Mouse (Mus musculus): ENCODE data around the gene Scamp3. TPM values are rescaled to one million over a fixed set of nuclear protein-coding genes. Genes with fewer than 3 reads are reported as not detected.
"Not testable (repeated sequence)": the region's sequence is repeated elsewhere in the genome, so short reads cannot be mapped to it uniquely, and the experiment has no call there.

Gene Scamp3
- polyA plus RNA-seq, 1 experiment from 2014 or later = 128 TPM

DNA sequence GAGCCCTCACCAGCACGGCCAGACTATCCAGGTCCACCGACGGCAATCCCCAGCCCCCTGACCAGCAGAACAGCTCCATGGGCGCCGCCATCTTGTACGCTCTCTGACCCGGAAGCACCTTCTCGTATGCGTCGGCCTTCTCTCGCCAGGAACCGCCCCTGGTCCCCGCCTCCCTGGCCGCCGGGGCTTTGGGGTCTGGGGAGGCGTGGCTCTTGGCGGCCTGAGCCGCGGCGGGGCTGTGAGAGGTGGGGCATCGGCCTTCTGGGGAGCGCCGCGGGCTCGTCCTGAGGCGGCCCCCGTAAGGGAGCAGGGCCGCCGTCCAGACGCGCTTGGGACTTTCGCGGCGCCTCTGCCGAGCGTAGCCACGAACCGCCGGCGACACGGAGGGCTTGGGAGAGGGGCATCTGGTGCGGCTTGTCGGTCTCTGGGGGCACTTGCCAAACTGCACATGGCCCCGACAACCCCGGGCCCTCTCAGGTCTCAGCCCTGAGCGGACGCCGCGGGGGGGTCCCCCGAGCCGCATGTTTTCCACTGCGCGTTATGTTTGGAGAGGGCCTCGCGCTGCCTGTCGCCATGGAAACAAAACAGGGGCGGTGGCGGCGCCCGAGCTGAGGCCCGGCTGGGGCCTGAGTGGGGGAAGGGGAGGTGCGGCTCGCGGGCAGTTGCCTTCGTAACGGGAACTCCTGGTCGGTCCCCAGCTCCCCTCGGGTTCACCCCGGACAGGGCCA, 36.7 kb downstream of the Scamp3 start:
- Histone ChIP-seq H3K9ac (peak overlapping the region; percentile 82), H3K27ac (peak overlapping the region; percentile 99), H3K36me3 (replicated peaks; ENCODE audit: control insufficient read depth, insufficient read depth) (peaks cover 22% of the 10 kb centered on the region), H3K9me3 (ENCODE audit: control insufficient read depth, low read length) (no peaks in the 10 kb centered on the region), H3K27me3 (ENCODE audit: control insufficient read depth, insufficient read depth, low read length) (no peaks in the 10 kb centered on the region), H3K4me2 (replicated peaks) (peak overlapping the region; percentile 87), H3K4me1 (replicated peaks; ENCODE audit: control insufficient read depth, insufficient read depth, low read length) (peaks cover 19% of the 10 kb centered on the region), H3K4me3 (replicated peaks; ENCODE audit: low read length) (peak overlapping the region; percentile 79)
- under 1% methylated on average over 63 of the region's 69 CpGs for WGBS
- ATAC-seq (ENCODE audit: low FRiP score) (peak; percentile 86), DNase-seq (ENCODE audit: low spot score) (peak; percentile 94)

DNA sequence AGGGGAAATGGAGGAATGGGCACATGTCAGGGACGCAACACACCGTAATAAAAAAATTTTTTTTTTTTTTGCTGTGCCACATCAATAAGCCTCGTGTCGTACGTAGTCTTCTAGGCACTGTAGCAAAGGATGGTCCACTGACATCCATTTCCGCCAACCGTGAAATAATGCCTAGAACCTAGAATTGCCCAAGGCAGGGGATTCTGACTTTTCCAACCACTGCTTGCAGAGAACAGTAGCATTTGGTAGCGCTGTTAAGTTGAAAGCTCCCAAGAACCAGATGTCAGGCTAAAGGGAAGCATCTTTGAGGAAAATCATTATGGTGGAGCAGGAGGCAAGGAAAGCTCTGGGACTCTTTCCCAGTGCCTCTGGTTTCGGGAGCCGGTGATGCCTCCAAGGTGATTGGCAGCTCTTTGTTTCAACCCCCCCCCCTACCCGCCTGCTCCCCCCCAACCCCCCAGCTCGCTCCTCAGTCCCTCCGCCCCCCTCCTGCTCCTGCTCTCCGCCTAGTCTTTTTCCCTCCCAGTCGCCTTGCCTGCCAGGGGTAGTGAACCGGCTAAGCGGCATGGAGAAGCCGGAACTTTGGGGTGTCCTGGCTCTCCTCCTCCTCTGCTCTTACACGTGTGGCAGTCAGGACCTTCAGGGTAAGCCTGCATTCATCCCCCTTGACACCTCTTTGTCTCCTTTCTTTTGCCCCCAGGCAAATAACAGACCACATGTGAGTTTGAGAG, 37.6 kb downstream of the Scamp3 start, which contains the start of gene Thbs3:
Gene Thbs3, plus strand, starts transcription at position 500 of the 731 bp plus-strand sequence.
- H3K4me2 ChIP-seq (replicated peaks) = peak within 1 kb of the TSS; percentile 87
- H3K36me3 ChIP-seq (replicated peaks; ENCODE audit: control insufficient read depth, insufficient read depth) = peaks cover 13% of the 10 kb centered on the region; the same call in 1 of the 2 replicates
- ATAC-seq (ENCODE audit: low FRiP score) (no peak), DNase-seq (ENCODE audit: low spot score) (peak; percentile 43)
- H3K4me1 ChIP-seq (replicated peaks; ENCODE audit: control insufficient read depth, insufficient read depth, low read length) = peaks cover 19% of the 10 kb centered on the region
- under 1% methylated on average over 15 of the region's 19 CpGs for WGBS
- H3K27ac ChIP-seq = peak within 1 kb of the TSS; percentile 99
- peak within 1 kb of the TSS; percentile 79 for H3K4me3 ChIP-seq (replicated peaks; ENCODE audit: low read length)
- H3K27me3 ChIP-seq (ENCODE audit: control insufficient read depth, insufficient read depth, low read length) = no peaks in the 10 kb centered on the region
- H3K9me3 ChIP-seq (ENCODE audit: control insufficient read depth, low read length) = no peaks in the 10 kb centered on the region
- H3K9ac ChIP-seq = peak within 1 kb of the TSS; percentile 82

DNA sequence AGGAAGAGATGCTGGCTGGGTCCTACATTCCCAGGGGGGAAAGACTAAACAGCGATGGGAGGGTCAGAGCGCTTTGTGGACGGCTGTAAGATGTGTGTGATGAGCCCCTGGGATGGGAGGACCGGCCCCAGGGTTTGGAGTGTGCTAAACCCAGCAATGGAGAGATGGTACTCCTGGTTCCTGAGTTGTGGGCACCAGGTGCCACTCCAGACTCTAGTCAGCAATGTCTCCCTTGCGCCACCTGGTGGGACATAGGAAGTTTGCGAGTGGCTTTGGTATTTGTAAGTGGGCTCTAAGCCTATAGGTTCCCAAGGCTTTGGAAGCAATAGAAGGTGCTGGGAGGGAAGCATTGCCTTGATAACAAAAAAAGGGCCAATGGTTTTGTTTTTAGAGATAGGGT, 38.6 kb downstream of the Scamp3 start:
- WGBS = under 1% methylated on average over 6 of the region's 6 CpGs
- H3K4me1 ChIP-seq (replicated peaks; ENCODE audit: control insufficient read depth, insufficient read depth, low read length) = peaks cover 19% of the 10 kb centered on the region
- H3K9me3 ChIP-seq (ENCODE audit: control insufficient read depth, low read length) = no peaks in the 10 kb centered on the region
- H3K9ac ChIP-seq = peak overlapping the region; percentile 82
- 0 out of 2 replicates have a peak, but pooled peaks cover 3% of the 10 kb centered on the region for H3K36me3 ChIP-seq (replicated peaks; ENCODE audit: control insufficient read depth, insufficient read depth)
- H3K4me2 ChIP-seq (replicated peaks) = peak overlapping the region; percentile 87
- peak overlapping the region; percentile 79 for H3K4me3 ChIP-seq (replicated peaks; ENCODE audit: low read length)
- ATAC-seq (ENCODE audit: low FRiP score) (peak; percentile 40), DNase-seq (ENCODE audit: low spot score) (peak; percentile 94)
- no peaks in the 10 kb centered on the region for H3K27me3 ChIP-seq (ENCODE audit: control insufficient read depth, insufficient read depth, low read length)
- H3K27ac ChIP-seq = peak overlapping the region; percentile 99

DNA sequence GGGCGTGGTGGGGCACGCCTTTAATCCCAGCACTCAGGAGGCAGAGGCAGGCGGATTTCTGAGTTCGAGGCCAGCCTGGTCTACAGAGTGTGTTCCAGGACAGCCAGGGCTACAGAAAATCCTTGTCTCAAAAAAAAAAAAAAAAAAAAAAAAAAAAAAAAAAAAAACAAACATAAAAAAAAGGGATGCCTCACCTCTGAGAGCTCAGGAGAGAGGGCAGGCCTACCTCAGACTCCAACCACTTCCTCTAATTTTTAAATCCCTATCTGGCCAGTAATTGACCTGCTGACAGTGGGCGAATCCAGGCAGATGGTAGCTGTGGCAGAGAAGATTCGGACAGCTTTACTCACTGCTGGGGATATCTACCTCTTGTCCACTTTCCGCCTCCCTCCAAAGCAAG, 39.1 kb downstream of the Scamp3 start:
- not testable (repeated sequence) for H3K27ac ChIP-seq; ATAC-seq (ENCODE audit: low FRiP score); DNase-seq (ENCODE audit: low spot score)

DNA sequence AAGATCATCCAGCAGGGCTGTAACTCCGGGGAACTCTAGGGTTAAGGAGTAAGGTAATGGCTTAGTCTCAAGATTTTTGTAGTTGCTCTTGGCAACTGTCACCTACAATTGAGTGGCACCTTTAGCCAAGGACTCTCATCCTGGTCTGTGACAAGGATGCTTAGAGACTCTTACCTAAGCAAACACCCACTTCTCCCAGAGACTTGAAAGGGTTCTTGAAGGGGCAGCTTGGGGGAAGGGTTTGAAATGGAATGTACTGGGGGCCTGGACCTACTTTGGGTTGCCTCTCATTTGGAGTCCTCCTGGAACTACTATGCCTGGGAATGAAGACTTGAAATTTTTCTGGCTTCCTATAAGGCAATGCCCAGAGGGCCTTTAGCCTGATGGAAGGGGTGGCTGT, 41.0 kb downstream of the Scamp3 start:
- ATAC-seq (ENCODE audit: low FRiP score) = no peak
- H3K27me3 ChIP-seq (ENCODE audit: control insufficient read depth, insufficient read depth, low read length) = no peaks in the 10 kb centered on the region
- H3K9me3 ChIP-seq (ENCODE audit: control insufficient read depth, low read length) = no peaks in the 10 kb centered on the region
- no peak overlapping the region for H3K4me3 ChIP-seq (replicated peaks; ENCODE audit: low read length)
- no peaks in the 10 kb centered on the region; the same call in 1 of the 2 replicates for H3K36me3 ChIP-seq (replicated peaks; ENCODE audit: control insufficient read depth, insufficient read depth)
- no peak overlapping the region for H3K27ac ChIP-seq
- no peak for DNase-seq (ENCODE audit: low spot score)
- no peak overlapping the region for H3K4me2 ChIP-seq (replicated peaks)
- no peak overlapping the region for H3K9ac ChIP-seq
- WGBS = 86% methylated on average over 1 of the region's 1 CpGs
- H3K4me1 ChIP-seq (replicated peaks; ENCODE audit: control insufficient read depth, insufficient read depth, low read length) = peaks cover 9% of the 10 kb centered on the region

More for the DNA sequence above, 39.1 kb downstream of the Scamp3 start:
- H3K9ac ChIP-seq; H3K4me3 ChIP-seq (replicated peaks; ENCODE audit: low read length); H3K27me3 ChIP-seq (ENCODE audit: control insufficient read depth, insufficient read depth, low read length); H3K9me3 ChIP-seq (ENCODE audit: control insufficient read depth, low read length); H3K36me3 ChIP-seq (replicated peaks; ENCODE audit: control insufficient read depth, insufficient read depth): not testable (repeated sequence)
- Histone ChIP-seq H3K4me2 (replicated peaks) (peak overlapping the region; percentile 87), H3K4me1 (replicated peaks; ENCODE audit: control insufficient read depth, insufficient read depth, low read length) (peaks cover 19% of the 10 kb centered on the region)
- 68% methylated on average over 7 of the region's 7 CpGs for WGBS

DNA sequence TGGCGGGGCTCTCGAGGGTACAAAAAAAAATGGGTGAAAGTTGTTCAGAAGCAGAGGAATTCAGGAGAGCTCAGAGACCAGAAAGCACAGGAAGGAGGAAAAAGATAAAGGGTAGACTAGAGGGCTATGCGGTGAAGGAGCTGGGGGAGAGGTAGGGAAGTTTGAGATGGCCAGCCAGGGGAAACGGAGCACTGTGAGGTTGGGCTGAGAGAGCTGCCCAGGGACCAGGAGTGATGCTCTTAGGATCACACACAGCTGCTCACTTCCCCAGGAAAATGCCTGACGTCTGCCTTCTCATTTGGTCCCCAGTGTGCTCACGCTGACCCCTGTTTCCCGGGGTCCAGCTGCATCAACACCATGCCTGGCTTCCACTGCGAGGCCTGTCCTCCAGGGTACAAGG, 42.3 kb downstream of the Scamp3 start:
- Histone ChIP-seq H3K27me3 (ENCODE audit: control insufficient read depth, insufficient read depth, low read length) (no peaks in the 10 kb centered on the region), H3K27ac (no peak overlapping the region), H3K4me1 (replicated peaks; ENCODE audit: control insufficient read depth, insufficient read depth, low read length) (peaks cover 14% of the 10 kb centered on the region), H3K4me3 (replicated peaks; ENCODE audit: low read length) (no peak overlapping the region), H3K36me3 (replicated peaks; ENCODE audit: control insufficient read depth, insufficient read depth) (no peaks in the 10 kb centered on the region; the same call in 1 of the 2 replicates), H3K9me3 (ENCODE audit: control insufficient read depth, low read length) (no peaks in the 10 kb centered on the region), H3K4me2 (replicated peaks) (no peak overlapping the region), H3K9ac (no peak overlapping the region)
- WGBS = 53% methylated on average over 8 of the region's 8 CpGs
- DNase-seq (ENCODE audit: low spot score) (no peak), ATAC-seq (ENCODE audit: low FRiP score) (no peak)

DNA sequence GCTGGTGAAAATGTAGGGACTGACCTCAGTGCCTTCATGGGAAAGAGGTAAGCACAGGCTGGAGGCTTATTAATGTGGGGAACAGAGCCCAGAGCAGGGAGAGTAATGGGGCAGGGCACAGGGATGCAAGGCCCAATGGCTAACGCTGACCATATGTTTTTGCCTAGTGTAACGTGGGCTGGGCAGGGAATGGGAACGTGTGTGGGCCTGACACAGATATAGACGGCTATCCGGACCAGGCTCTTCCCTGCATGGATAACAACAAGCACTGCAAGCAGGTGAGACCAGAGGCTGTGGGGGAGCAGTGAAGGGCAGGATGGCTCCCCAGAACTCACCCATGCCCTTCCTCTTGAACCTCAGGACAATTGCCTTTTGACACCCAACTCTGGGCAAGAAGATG, 43.9 kb downstream of the Scamp3 start:
- no peak overlapping the region for H3K9ac ChIP-seq
- H3K27ac ChIP-seq = no peak overlapping the region
- WGBS = 61% methylated on average over 5 of the region's 5 CpGs

DNA sequence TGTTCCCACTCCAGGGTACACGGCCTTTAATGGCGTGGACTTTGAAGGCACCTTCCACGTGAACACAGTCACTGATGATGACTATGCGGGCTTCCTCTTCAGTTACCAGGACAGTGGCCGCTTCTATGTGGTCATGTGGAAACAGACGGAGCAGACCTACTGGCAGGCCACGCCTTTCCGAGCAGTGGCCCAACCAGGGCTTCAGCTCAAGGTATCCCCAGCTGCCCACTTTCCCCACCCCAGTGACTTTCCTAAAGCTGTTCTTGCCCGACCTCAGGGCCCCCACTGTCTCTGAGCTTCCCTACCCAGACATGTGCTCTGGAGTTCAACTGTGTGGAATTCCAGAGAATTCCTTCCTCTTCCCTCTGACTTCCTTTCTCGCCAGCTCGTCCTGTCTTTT, 47.5 kb downstream of the Scamp3 start:
- Histone ChIP-seq H3K4me2 (replicated peaks) (peak overlapping the region; percentile 56), H3K4me3 (replicated peaks; ENCODE audit: low read length) (peak overlapping the region; percentile 38), H3K27ac (peak overlapping the region; percentile 81), H3K9me3 (ENCODE audit: control insufficient read depth, low read length) (no peaks in the 10 kb centered on the region), H3K27me3 (ENCODE audit: control insufficient read depth, insufficient read depth, low read length) (no peaks in the 10 kb centered on the region), H3K9ac (peak overlapping the region; percentile 66), H3K36me3 (replicated peaks; ENCODE audit: control insufficient read depth, insufficient read depth) (no peaks in the 10 kb centered on the region; the same call in 1 of the 2 replicates), H3K4me1 (replicated peaks; ENCODE audit: control insufficient read depth, insufficient read depth, low read length) (peaks cover 35% of the 10 kb centered on the region)
- DNase-seq (ENCODE audit: low spot score) (no peak), ATAC-seq (ENCODE audit: low FRiP score) (no peak)
- WGBS = 24% methylated on average over 11 of the region's 11 CpGs

More for the DNA sequence above, 43.9 kb downstream of the Scamp3 start:
- H3K27me3 ChIP-seq (ENCODE audit: control insufficient read depth, insufficient read depth, low read length) = no peaks in the 10 kb centered on the region
- H3K36me3 ChIP-seq (replicated peaks; ENCODE audit: control insufficient read depth, insufficient read depth) = no peaks in the 10 kb centered on the region; the same call in 1 of the 2 replicates
- no peaks in the 10 kb centered on the region for H3K9me3 ChIP-seq (ENCODE audit: control insufficient read depth, low read length)
- ATAC-seq (ENCODE audit: low FRiP score) = no peak
- peaks cover 19% of the 10 kb centered on the region for H3K4me1 ChIP-seq (replicated peaks; ENCODE audit: control insufficient read depth, insufficient read depth, low read length)
- no peak for DNase-seq (ENCODE audit: low spot score)
- H3K4me2 ChIP-seq (replicated peaks) = no peak overlapping the region
- H3K4me3 ChIP-seq (replicated peaks; ENCODE audit: low read length) = no peak overlapping the region

DNA sequence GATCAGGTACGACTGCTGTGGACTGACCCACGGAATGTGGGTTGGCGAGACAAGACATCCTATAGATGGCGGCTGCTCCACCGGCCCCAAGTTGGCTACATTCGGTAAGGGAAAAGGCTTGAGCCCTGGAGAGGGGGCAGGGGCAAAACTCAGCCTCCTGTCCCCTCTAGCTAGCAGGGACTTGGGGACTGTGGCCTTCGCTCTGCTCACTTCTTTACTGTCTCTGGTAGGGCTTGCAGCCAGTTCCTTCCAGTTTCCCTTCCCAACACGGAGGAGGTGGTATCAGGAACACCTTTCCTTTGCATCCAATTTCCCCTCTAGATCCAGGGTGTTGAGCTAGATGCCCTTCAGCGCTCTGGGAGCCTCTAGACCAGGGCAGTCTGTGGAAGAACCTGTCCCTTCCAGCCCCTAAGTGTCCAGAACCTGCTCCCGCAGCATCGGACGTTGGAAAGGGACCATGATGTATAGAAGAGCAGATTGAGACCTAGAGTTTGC, 48.1 kb downstream of the Scamp3 start:
- H3K4me2 ChIP-seq (replicated peaks) = peak overlapping the region; percentile 56
- H3K27ac ChIP-seq = peak overlapping the region; percentile 81
- H3K9me3 ChIP-seq (ENCODE audit: control insufficient read depth, low read length) = no peaks in the 10 kb centered on the region
- DNase-seq (ENCODE audit: low spot score) (no peak), ATAC-seq (ENCODE audit: low FRiP score) (no peak)
- peaks cover 35% of the 10 kb centered on the region for H3K4me1 ChIP-seq (replicated peaks; ENCODE audit: control insufficient read depth, insufficient read depth, low read length)
- H3K9ac ChIP-seq = peak overlapping the region; percentile 66
- no peaks in the 10 kb centered on the region; the same call in 1 of the 2 replicates for H3K36me3 ChIP-seq (replicated peaks; ENCODE audit: control insufficient read depth, insufficient read depth)
- H3K27me3 ChIP-seq (ENCODE audit: control insufficient read depth, insufficient read depth, low read length) = no peaks in the 10 kb centered on the region
- H3K4me3 ChIP-seq (replicated peaks; ENCODE audit: low read length) = peak overlapping the region; percentile 38
- WGBS = 16% methylated on average over 12 of the region's 12 CpGs
